Mouse (Mus musculus) brown adipose tissue, adult 24 weeks (tissue): Measurements from ENCODE around the gene Smo. TPM values are rescaled to one million over a fixed set of nuclear protein-coding genes. Genes with fewer than 3 reads are reported as not detected.

Source experiments
- H3K27ac ChIP-seq: fragments of 200-500 bp; replicated peaks from 2 replicates; pipeline ENCODE4 v1.5.1; 2012; ENCODE audit warnings: low read depth, mild to moderate bottlenecking, low read length
- H3K4me1 ChIP-seq: fragments of 200-500 bp; 2 replicates; pipeline ENCODE4 v1.6.1; 2012; ENCODE audit warnings: low read length, mixed read lengths; ENCODE audit not compliant: control insufficient read depth, insufficient read depth, insufficient read length
- H3K4me3 ChIP-seq: fragments of 200-500 bp; 2 replicates; pipeline ENCODE4 v1.5.1; 2012; ENCODE audit warnings: low read depth, mild to moderate bottlenecking, low read length, moderate library complexity; ENCODE audit not compliant: insufficient read depth
- polyA plus RNA-seq: library from polyadenylated mRNA; stranded (reverse); fragments of >200 nt; gene quantifications from 2 replicates; pipeline ENCODE4 v1.2.4, GENCODE M21; 2012; ENCODE audit not compliant: missing spikeins, insufficient read depth, insufficient read length

Smo gene
- polyA plus RNA-seq, 1 experiment = 7.6 TPM

GRCm38 (mm10) chr6:29777238-29777555 is 41.9 kb downstream of the Smo start:
- 0 out of 2 replicates have a peak, but pooled peaks cover 2% of the 10 kb centered on the region for H3K4me1 ChIP-seq
- H3K4me3 ChIP-seq = no peak overlapping the region
- no peak overlapping the region for H3K27ac ChIP-seq

GRCm38 (mm10) chr6:29780082-29780481 is 44.8 kb downstream of the Smo start:
- Histone ChIP-seq H3K4me3 (no peak overlapping the region), H3K27ac (no peak overlapping the region), H3K4me1 (0 out of 2 replicates have a peak, but pooled peaks cover 2% of the 10 kb centered on the region)

GRCm38 (mm10) chr6:29780571-29780970 is 45.3 kb downstream of the Smo start:
- no peak overlapping the region for H3K4me3 ChIP-seq
- no peak overlapping the region for H3K27ac ChIP-seq
- H3K4me1 ChIP-seq = 0 out of 2 replicates have a peak, but pooled peaks cover 2% of the 10 kb centered on the region

GRCm38 (mm10) chr6:29782239-29782638 is 46.9 kb downstream of the Smo start:
- H3K4me3 ChIP-seq = no peak overlapping the region
- no peak overlapping the region for H3K27ac ChIP-seq
- no peaks in the 10 kb centered on the region for H3K4me1 ChIP-seq

- H3K4me3 ChIP-seq = no peak overlapping the region
- no peak overlapping the region for H3K27ac ChIP-seq
- H3K4me1 ChIP-seq = no peaks in the 10 kb centered on the region; the same call in 1 of the 2 replicates
These were observed 48.7 kb downstream of the Smo start for GRCm38 (mm10) chr6:29783960-29784359.

- Histone ChIP-seq H3K4me1 (no peaks in the 10 kb centered on the region; the same call in 1 of the 2 replicates), H3K4me3 (no peak overlapping the region), H3K27ac (no peak overlapping the region)
These were observed 49.2 kb downstream of the Smo start for GRCm38 (mm10) chr6:29784413-29785021.

GRCm38 (mm10) chr6:29785759-29786158 is 50.5 kb downstream of the Smo start:
- H3K4me3 ChIP-seq = no peak overlapping the region
- no peaks in the 10 kb centered on the region; the same call in 1 of the 2 replicates for H3K4me1 ChIP-seq
- H3K27ac ChIP-seq = no peak overlapping the region

- H3K4me1 ChIP-seq = no peaks in the 10 kb centered on the region; the same call in 1 of the 2 replicates
- no peak overlapping the region for H3K27ac ChIP-seq
- H3K4me3 ChIP-seq = no peak overlapping the region
These were observed 53.6 kb downstream of the Smo start for GRCm38 (mm10) chr6:29788779-29789350.

GRCm38 (mm10) chr6:29790014-29790698 is 54.9 kb downstream of the Smo start:
- Histone ChIP-seq H3K4me1 (no peaks in the 10 kb centered on the region; the same call in 1 of the 2 replicates), H3K27ac (no peak overlapping the region), H3K4me3 (no peak overlapping the region)

GRCm38 (mm10) chr6:29793520-29793919 is 58.2 kb downstream of the Smo start:
- Histone ChIP-seq H3K4me3 (no peak overlapping the region), H3K27ac (no peak overlapping the region), H3K4me1 (no peaks in the 10 kb centered on the region)

- H3K27ac ChIP-seq = no peak overlapping the region
- H3K4me1 ChIP-seq = no peaks in the 10 kb centered on the region
- H3K4me3 ChIP-seq = no peak overlapping the region
These were observed 59.3 kb downstream of the Smo start for GRCm38 (mm10) chr6:29794582-29794981.

GRCm38 (mm10) chr6:29802979-29803378 is 67.7 kb downstream of the Smo start:
- H3K4me1 ChIP-seq = peaks cover 7% of the 10 kb centered on the region
- H3K4me3 ChIP-seq = no peak overlapping the region
- no peak overlapping the region for H3K27ac ChIP-seq

GRCm38 (mm10) chr6:29804006-29804405 is 68.7 kb downstream of the Smo start:
- no peak overlapping the region for H3K4me3 ChIP-seq
- peaks cover 7% of the 10 kb centered on the region for H3K4me1 ChIP-seq
- H3K27ac ChIP-seq = no peak overlapping the region

- Histone ChIP-seq H3K27ac (no peak overlapping the region), H3K4me3 (no peak overlapping the region), H3K4me1 (peaks cover 7% of the 10 kb centered on the region)
These were observed 70.1 kb downstream of the Smo start for GRCm38 (mm10) chr6:29805381-29805780.
